Mouse (Mus musculus): Measurements from ENCODE around the gene Rnf135.

GRCm38 (mm10) chr11:80184531-80185071 lies 950 bp downstream of the Rnf135 start:
- no peak for TF ChIP-seq POLR2A (IDR thresholded peaks at IDR 0.05; ENCODE audit: control insufficient read depth, extremely low read depth, insufficient read depth, low read length, poor library complexity)
- TF ChIP-seq CTCF (IDR thresholded peaks at IDR 0.05; ENCODE audit: borderline replicate concordance, control insufficient read depth, extremely low read depth, insufficient read depth, low read length, poor library complexity): no peak
